Mouse (Mus musculus): ENCODE measurements at regions not wholly inside any gene's neighbourhood (a gene's known extent, or its start where the extent isn't known, plus 50 kb on each side); places are given as distances from the start of the nearest gene placed in this dataset.

DNA sequence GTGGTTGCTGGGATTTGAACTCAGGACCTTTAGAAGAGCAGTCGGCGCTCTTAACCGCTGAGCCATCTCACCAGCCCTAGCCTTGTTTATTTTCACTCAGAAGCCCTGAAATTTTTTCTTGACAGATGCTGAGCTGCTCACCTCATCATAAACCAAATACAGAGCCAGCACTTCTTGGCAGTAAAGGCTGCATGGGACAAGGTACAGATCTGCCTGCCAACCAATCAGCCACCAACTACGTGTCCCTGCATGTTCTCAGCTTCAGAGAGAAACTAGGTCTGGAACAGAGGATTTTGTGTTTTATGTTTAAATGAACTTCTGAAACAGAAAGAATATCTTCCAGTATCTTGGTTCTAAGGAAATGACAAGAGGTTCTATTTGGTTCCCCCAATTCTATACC lies 365.3 kb downstream of the 9430069I07Rik start:
- TF ChIP-seq POLR2A (IDR thresholded peaks at IDR 0.05; ENCODE audit: low read depth, low read length) (no peak), CTCF (conservative IDR thresholded peaks at IDR 0.05; ENCODE audit: insufficient read depth, insufficient read length, low read depth, low read length) (no peak)

Measured in kidney, adult 2 months (tissue).